Mouse (Mus musculus): ENCODE results near the gene Mogs.

DNA sequence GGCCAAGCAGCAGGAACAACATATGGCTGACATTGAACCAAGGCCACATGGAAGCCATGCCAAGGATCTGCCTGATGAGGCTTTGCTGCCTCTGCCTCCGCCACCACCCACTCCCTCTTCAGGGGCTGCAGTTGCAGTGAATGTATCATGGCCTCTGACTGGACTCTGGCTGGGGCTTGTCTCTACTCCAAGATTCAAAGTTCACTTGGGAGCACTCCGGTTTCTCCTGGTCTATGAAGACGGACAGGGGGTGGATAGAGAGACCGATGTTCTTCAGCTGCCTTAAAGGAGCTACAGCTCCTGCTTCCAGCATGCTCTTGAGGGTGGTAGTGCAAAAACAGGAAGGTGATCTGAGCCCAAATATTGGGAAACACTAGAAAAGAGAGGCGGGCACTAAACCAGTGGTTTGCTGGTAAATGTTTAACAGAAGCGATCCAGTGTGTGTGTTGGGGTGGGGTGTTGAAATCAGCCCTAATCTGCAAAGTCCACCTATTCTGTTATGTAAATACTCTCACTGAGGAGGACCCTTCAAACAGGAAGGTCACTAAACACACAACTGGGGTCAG lies 16.3 kb downstream of the Mogs start:
- TF ChIP-seq CTCF (IDR thresholded peaks at IDR 0.05; ENCODE audit: extremely low read depth, insufficient read depth, insufficient read length, insufficient replicate concordance) (no peak), POLR2A (IDR thresholded peaks at IDR 0.05; ENCODE audit: low read depth, low read length) (no peak)
